Mouse (Mus musculus) lung, embryonic 15.5 days (tissue): Measurements from ENCODE around the gene Gdap2. TPM values are rescaled to one million over a fixed set of nuclear protein-coding genes. Genes with fewer than 3 reads are reported as not detected.

Experiments used
- ATAC-seq: fragments of 200-750 bp; cut with Nextera tagmentation; 2 replicates; pipeline ENCODE4 v1.8.0; 2017; ENCODE audit warnings: moderate number of reproducible peaks, borderline replicate concordance; ENCODE audit not compliant: low FRiP score, low TSS enrichment; ENCODE audit errors: extremely low read depth
- H3K27ac ChIP-seq: fragments of 300-500 bp; sonication (generic); 2 replicates; pipeline ENCODE4 v1.5.1; 2015; ENCODE audit warnings: moderate library complexity, mild to moderate bottlenecking, inconsistent platforms
- H3K27me3 ChIP-seq: fragments of 300-500 bp; sonication (generic); 2 replicates; pipeline ENCODE4 v1.6.1; 2015; ENCODE audit warnings: inconsistent platforms
- H3K36me3 ChIP-seq: fragments of 300-500 bp; sonication (generic); 2 replicates; pipeline ENCODE4 v1.6.1; 2015; ENCODE audit warnings: inconsistent platforms
- H3K4me1 ChIP-seq: fragments of 300-500 bp; sonication (generic); 2 replicates; pipeline ENCODE4 v1.6.1; 2015; ENCODE audit warnings: inconsistent platforms
- H3K4me2 ChIP-seq: fragments of 300-500 bp; sonication (generic); 2 replicates; pipeline ENCODE4 v1.6.1; 2015; ENCODE audit warnings: inconsistent platforms, mild to moderate bottlenecking, moderate library complexity
- H3K4me3 ChIP-seq: fragments of 300-500 bp; sonication (generic); 2 replicates; pipeline ENCODE4 v1.5.1; 2015; ENCODE audit warnings: mild to moderate bottlenecking, inconsistent platforms
- H3K9ac ChIP-seq: fragments of 300-500 bp; sonication (generic); 2 replicates; pipeline ENCODE4 v1.6.1; 2015; ENCODE audit warnings: inconsistent platforms
- H3K9me3 ChIP-seq: fragments of 300-500 bp; sonication (generic); 2 replicates; pipeline ENCODE4 v1.6.1; 2016; ENCODE audit warnings: inconsistent platforms
- WGBS: fragments of 180-500 bp; shearing (Covaris S2); methylation state at CpG from one replicate; pipeline ENCODE4 v1.1.7; 2015; 5-methylcytosine and 5-hydroxymethylcytosine counted together
- polyA plus RNA-seq: library from polyadenylated mRNA; unstranded; fragments of >200 nt; fragmentation: Nextera tagmentation; extraction: Ambion mirVana; gene quantifications from 2 replicates; pipeline ENCODE4 v1.2.1, GENCODE M21; 2015

Gene Gdap2
- polyA plus RNA-seq, 1 experiment from 2014 or later, result 24.0 TPM

GRCm38 (mm10) chr3:100189861-100190260 lies 27.7 kb downstream of the Gdap2 start:
- Histone ChIP-seq H3K4me2 (no peak overlapping the region), H3K9ac (no peak overlapping the region), H3K27ac (no peak overlapping the region), H3K4me1 (no peaks in the 10 kb centered on the region), H3K9me3 (no peaks in the 10 kb centered on the region), H3K4me3 (no peak overlapping the region), H3K27me3 (no peaks in the 10 kb centered on the region), H3K36me3 (peaks cover 13% of the 10 kb centered on the region)
- 87% methylated on average over 11 of the region's 11 CpGs for WGBS
- no peak for ATAC-seq

- no peak for ATAC-seq
- Histone ChIP-seq H3K36me3 (peaks cover 11% of the 10 kb centered on the region), H3K9ac (no peak overlapping the region), H3K4me3 (no peak overlapping the region), H3K27ac (no peak overlapping the region), H3K4me1 (no peaks in the 10 kb centered on the region), H3K4me2 (no peak overlapping the region), H3K9me3 (no peaks in the 10 kb centered on the region), H3K27me3 (no peaks in the 10 kb centered on the region)
- 31% methylated on average over 5 of the region's 5 CpGs for WGBS
Measured at GRCm38 (mm10) chr3:100194210-100194609, 32.0 kb downstream of the Gdap2 start.

DNA sequence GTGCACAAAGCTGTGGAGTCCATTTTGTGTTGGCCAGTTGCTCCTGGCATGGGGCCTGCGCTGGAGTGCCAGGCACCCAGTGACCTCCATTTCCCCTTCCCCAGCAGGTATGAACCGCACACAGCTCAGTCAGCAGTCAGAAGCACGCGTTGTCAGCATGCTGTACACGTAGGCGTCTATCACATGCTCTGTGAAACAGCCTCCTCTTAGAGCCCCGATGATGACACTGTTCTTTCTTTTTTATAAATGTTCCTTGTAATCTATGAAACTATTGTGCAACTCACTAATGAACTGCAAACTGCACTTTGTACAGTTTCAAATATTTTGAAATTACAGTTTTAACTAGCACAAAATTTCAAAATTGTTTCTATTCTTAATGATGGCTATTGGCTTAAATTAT lies 39.4 kb downstream of the Gdap2 start:
- H3K9ac ChIP-seq, result no peak overlapping the region
- H3K4me2 ChIP-seq, result no peak overlapping the region
- ATAC-seq, result no peak
- WGBS, result 86% methylated on average over 7 of the region's 7 CpGs
- H3K9me3 ChIP-seq, result no peaks in the 10 kb centered on the region
- peaks cover 13% of the 10 kb centered on the region for H3K36me3 ChIP-seq
- no peaks in the 10 kb centered on the region for H3K27me3 ChIP-seq
- no peak overlapping the region for H3K27ac ChIP-seq
- H3K4me1 ChIP-seq, result no peaks in the 10 kb centered on the region
- no peak overlapping the region for H3K4me3 ChIP-seq

DNA sequence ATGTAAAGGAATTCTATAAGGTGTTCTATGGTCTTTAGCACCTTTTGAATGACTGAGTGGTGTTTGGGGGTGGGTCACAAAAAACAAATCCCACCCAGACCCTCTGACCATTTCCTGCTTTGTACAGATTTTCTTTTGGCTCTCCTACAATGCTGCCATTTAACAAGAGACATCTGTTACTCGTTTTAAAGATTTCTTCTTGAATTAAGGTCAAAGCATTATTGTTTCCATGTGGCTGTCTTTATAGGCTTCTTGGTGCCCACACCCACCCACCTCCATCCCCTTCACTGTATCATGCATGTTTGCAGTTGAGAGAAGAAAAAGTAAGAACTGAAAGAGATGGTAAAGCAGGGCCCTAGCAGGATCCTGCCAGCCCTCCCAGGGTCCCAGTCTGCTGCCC lies 44.8 kb downstream of the Gdap2 start:
- Histone ChIP-seq H3K27ac (no peak overlapping the region), H3K9ac (no peak overlapping the region), H3K27me3 (no peaks in the 10 kb centered on the region), H3K9me3 (no peaks in the 10 kb centered on the region), H3K4me1 (no peaks in the 10 kb centered on the region), H3K36me3 (peaks cover 9% of the 10 kb centered on the region), H3K4me3 (no peak overlapping the region), H3K4me2 (no peak overlapping the region)
- ATAC-seq, result no peak
- WGBS, result 40% methylated on average over 1 of the region's 1 CpGs

GRCm38 (mm10) chr3:100215469-100215868 lies 53.3 kb downstream of the Gdap2 start:
- Histone ChIP-seq H3K36me3 (no peaks in the 10 kb centered on the region), H3K27me3 (no peaks in the 10 kb centered on the region), H3K9ac (no peak overlapping the region), H3K4me1 (no peaks in the 10 kb centered on the region), H3K9me3 (no peaks in the 10 kb centered on the region), H3K4me2 (no peak overlapping the region), H3K4me3 (no peak overlapping the region), H3K27ac (no peak overlapping the region)
- no peak for ATAC-seq
- 70% methylated on average over 5 of the region's 5 CpGs for WGBS

DNA sequence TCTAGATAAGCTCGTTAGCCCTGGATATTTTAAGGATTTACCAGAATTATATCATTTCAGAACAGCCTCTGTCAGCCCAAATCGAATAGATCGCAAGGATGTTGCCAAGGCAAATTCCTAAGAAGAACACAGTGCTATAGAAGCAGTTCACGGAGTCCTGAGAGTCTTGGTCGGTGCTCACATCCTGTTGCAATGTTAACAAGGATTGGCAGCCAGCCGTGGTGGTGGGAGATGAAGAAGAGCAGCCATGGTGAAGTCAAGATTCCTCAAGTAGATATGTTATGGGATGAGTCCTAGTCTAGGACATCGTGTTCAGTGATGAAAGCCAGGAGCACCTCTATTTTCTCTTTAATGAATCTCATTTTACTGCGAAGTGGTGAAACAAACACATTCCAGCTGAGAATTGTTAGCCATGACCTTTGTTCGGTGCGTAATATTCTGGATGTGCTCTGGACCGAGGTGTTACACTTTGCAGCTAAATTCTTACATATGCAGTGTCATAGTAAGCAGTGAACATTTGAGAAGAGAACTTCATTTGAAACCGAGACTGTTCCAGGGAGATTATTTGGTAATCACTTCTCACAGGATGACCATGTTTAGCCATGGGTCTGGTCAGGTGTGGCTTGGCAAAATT lies 63.3 kb downstream of the Gdap2 start:
- Histone ChIP-seq H3K27ac (no peak overlapping the region), H3K36me3 (no peaks in the 10 kb centered on the region), H3K4me1 (no peaks in the 10 kb centered on the region), H3K4me3 (no peak overlapping the region), H3K9ac (no peak overlapping the region), H3K4me2 (no peak overlapping the region), H3K27me3 (no peaks in the 10 kb centered on the region), H3K9me3 (no peaks in the 10 kb centered on the region)
- no peak for ATAC-seq
- 73% methylated on average over 12 of the region's 12 CpGs for WGBS

DNA sequence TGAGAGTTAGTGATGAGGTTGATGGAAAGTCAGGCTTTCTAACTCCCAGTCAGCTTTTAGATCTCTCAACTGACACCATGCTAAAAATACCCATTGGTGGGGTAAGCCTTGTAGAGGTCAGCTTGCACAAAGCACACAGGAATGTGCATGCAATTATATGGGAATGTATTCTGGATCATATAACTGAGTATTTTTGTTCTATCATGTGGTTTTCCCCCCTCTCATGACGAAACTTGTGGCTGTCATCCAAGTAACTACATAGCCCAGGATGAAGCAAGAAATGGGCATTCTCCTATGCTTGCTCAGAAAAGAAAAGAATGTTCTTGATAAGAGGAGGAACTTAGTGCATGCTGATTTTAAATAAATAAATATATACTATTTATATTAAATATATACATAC lies 65.3 kb downstream of the Gdap2 start:
- ATAC-seq, result no peak
- no peak overlapping the region for H3K4me2 ChIP-seq
- no peaks in the 10 kb centered on the region for H3K4me1 ChIP-seq
- 40% methylated on average over 1 of the region's 1 CpGs for WGBS
- no peak overlapping the region for H3K9ac ChIP-seq
- H3K9me3 ChIP-seq, result no peaks in the 10 kb centered on the region
- H3K27me3 ChIP-seq, result no peaks in the 10 kb centered on the region
- H3K36me3 ChIP-seq, result no peaks in the 10 kb centered on the region
- H3K27ac ChIP-seq, result no peak overlapping the region
- H3K4me3 ChIP-seq, result no peak overlapping the region

GRCm38 (mm10) chr3:100228981-100229380 lies 66.8 kb downstream of the Gdap2 start:
- ATAC-seq, result no peak
- Histone ChIP-seq H3K4me2 (no peak overlapping the region), H3K9me3 (no peaks in the 10 kb centered on the region)

GRCm38 (mm10) chr3:100236725-100237436 lies 74.7 kb downstream of the Gdap2 start:
- no peaks in the 10 kb centered on the region for H3K4me1 ChIP-seq
- H3K27me3 ChIP-seq, result no peaks in the 10 kb centered on the region
- no peaks in the 10 kb centered on the region for H3K36me3 ChIP-seq
- H3K27ac ChIP-seq, result no peak overlapping the region
- H3K4me3 ChIP-seq, result no peak overlapping the region
- no peak overlapping the region for H3K9ac ChIP-seq
- H3K4me2 ChIP-seq, result no peak overlapping the region
- no peak for ATAC-seq
- no peaks in the 10 kb centered on the region for H3K9me3 ChIP-seq

More at GRCm38 (mm10) chr3:100228981-100229380, 66.8 kb downstream of the Gdap2 start:
- Histone ChIP-seq H3K36me3 (no peaks in the 10 kb centered on the region), H3K27ac (no peak overlapping the region), H3K9ac (no peak overlapping the region), H3K4me1 (no peaks in the 10 kb centered on the region), H3K4me3 (no peak overlapping the region), H3K27me3 (no peaks in the 10 kb centered on the region)
- 66% methylated on average over 3 of the region's 3 CpGs for WGBS

DNA sequence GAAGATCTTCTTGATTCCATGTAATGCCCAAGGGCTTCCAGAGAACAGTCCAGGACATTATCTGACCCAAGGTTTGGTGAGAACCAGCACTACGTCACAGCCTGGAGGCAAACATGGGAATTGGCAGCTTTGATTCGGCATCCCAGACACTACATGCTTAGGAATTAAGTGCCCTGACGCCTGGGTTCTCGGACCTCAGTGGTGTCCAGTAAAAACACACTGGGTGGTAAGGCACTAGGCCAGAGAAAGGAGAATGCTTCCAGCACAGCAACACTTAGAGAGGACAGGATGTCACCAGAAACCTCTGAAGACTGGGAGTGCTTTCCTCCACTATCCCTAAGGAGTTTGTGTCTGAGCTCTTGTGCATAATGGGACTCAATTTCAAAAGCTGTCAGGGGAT lies 80.0 kb downstream of the Gdap2 start:
- H3K36me3 ChIP-seq, result no peaks in the 10 kb centered on the region
- no peak overlapping the region for H3K4me2 ChIP-seq
- H3K4me3 ChIP-seq, result no peak overlapping the region
- no peak for ATAC-seq
- no peak overlapping the region for H3K27ac ChIP-seq
- H3K4me1 ChIP-seq, result no peaks in the 10 kb centered on the region
- WGBS, result 74% methylated on average over 4 of the region's 4 CpGs
- no peak overlapping the region for H3K9ac ChIP-seq
- H3K9me3 ChIP-seq, result no peaks in the 10 kb centered on the region
- H3K27me3 ChIP-seq, result no peaks in the 10 kb centered on the region

DNA sequence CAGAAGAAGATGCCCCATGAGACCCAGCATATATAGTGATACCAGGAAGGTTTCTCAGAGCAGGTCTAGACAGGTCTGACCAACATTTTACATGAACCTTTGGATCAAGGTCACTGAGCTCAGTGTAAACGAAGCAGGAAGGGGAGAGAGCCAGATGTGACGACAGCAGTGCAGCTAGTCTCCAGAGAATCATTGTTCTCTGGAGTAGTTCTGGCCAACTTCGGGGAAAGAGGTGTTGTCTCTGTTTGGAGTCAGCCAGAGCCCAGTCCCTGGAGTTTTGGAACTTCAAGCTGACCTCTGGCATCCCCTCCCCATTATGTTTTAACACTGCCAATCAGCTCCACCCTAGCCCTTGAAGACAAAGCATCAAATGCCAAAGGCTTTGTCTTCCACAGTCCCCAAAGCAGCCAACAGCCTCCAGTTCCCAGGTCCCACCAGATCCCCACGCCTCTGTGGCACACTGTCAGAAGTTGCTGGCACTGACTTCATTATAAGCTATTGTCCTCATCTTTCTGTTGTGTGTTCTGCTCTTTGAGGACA lies 84.2 kb downstream of the Gdap2 start:
- Histone ChIP-seq H3K4me1 (no peaks in the 10 kb centered on the region), H3K36me3 (no peaks in the 10 kb centered on the region), H3K4me3 (no peak overlapping the region), H3K9ac (no peak overlapping the region), H3K4me2 (no peak overlapping the region), H3K27ac (no peak overlapping the region), H3K27me3 (no peaks in the 10 kb centered on the region), H3K9me3 (no peaks in the 10 kb centered on the region)
- ATAC-seq, result no peak
- 37% methylated on average over 4 of the region's 4 CpGs for WGBS
